Mouse (Mus musculus) neural tube, embryonic 15.5 days (tissue): ENCODE results near the gene Kif5c. TPM values are rescaled to one million over a fixed set of nuclear protein-coding genes. Genes with fewer than 3 reads are reported as not detected.

ENCODE experiments used
- ATAC-seq: fragments of 200-750 bp; cut with Nextera tagmentation; 2 replicates; pipeline ENCODE4 v1.8.0; 2017; ENCODE audit warnings: mild to moderate bottlenecking, moderate TSS enrichment, moderate library complexity; ENCODE audit not compliant: low FRiP score
- H3K27ac ChIP-seq: fragments of 300-500 bp; sonication (generic); replicated peaks from 2 replicates; pipeline ENCODE4 v1.5.1; 2015; ENCODE audit warnings: mild to moderate bottlenecking, inconsistent platforms
- H3K27me3 ChIP-seq: fragments of 300-500 bp; sonication (generic); replicated peaks from 2 replicates; pipeline ENCODE4 v1.6.1; 2015; ENCODE audit warnings: inconsistent platforms
- H3K36me3 ChIP-seq: fragments of 300-500 bp; sonication (generic); 2 replicates; pipeline ENCODE4 v1.6.1; 2015; ENCODE audit warnings: inconsistent platforms
- H3K4me1 ChIP-seq: fragments of 300-500 bp; sonication (generic); 2 replicates; pipeline ENCODE4 v1.6.1; 2015; ENCODE audit warnings: inconsistent platforms
- H3K4me2 ChIP-seq: fragments of 300-500 bp; sonication (generic); 2 replicates; pipeline ENCODE4 v1.6.1; 2015; ENCODE audit warnings: inconsistent platforms, mild to moderate bottlenecking, moderate library complexity
- H3K4me3 ChIP-seq: fragments of 300-500 bp; sonication (generic); replicated peaks from 2 replicates; pipeline ENCODE4 v1.5.1; 2015; ENCODE audit warnings: mild to moderate bottlenecking, inconsistent platforms
- H3K9ac ChIP-seq: fragments of 300-500 bp; sonication (generic); replicated peaks from 2 replicates; pipeline ENCODE4 v1.6.1; 2015; ENCODE audit warnings: mild to moderate bottlenecking, inconsistent platforms
- H3K9me3 ChIP-seq: fragments of 300-500 bp; sonication (generic); replicated peaks from 2 replicates; pipeline ENCODE4 v1.6.1; 2016; ENCODE audit warnings: inconsistent platforms
- WGBS: fragments of 180-500 bp; shearing (Covaris S2); methylation state at CpG from one replicate; pipeline ENCODE4 v1.1.7; 2015; ENCODE audit warnings: mixed read lengths; 5-methylcytosine and 5-hydroxymethylcytosine counted together
- polyA plus RNA-seq: library from polyadenylated mRNA; unstranded; fragments of >200 nt; fragmentation: Nextera tagmentation; extraction: Ambion mirVana; gene quantifications from 2 replicates; pipeline ENCODE4 v1.2.1, GENCODE M21; 2015

Kif5c gene
- polyA plus RNA-seq, 1 experiment from 2014 or later: 181 TPM

DNA sequence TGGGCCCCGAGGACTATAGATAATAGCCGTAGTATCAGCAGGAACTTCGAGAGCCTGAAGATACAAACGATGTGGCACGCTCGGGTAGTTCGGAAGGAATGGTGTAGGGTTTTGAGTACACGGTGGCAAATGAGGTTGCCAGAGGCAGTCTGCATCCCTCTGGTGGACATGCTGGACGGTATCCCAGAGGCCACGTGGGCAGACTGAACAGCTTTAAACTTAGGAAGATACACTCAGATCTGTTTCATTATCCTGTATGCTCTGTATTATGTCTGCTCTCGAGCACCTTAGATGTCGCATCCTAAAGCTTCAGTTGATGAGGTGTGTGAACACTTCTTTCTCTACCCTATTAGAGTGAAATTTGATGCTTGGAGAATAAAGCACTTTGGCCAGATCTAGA, 56.9 kb downstream of the Kif5c start:
- no peaks in the 10 kb centered on the region for H3K27me3 ChIP-seq
- no peaks in the 10 kb centered on the region for H3K36me3 ChIP-seq
- no peaks in the 10 kb centered on the region for H3K9me3 ChIP-seq
- no peak overlapping the region for H3K4me2 ChIP-seq
- H3K4me1 ChIP-seq: peaks cover 68% of the 10 kb centered on the region
- 0 out of 2 replicates have a peak overlapping the region, but pooled peaks have one; percentile 28 for H3K27ac ChIP-seq
- 69% methylated on average over 12 of the region's 12 CpGs for WGBS
- ATAC-seq: no peak
- no peak overlapping the region for H3K9ac ChIP-seq
- no peak overlapping the region for H3K4me3 ChIP-seq

DNA sequence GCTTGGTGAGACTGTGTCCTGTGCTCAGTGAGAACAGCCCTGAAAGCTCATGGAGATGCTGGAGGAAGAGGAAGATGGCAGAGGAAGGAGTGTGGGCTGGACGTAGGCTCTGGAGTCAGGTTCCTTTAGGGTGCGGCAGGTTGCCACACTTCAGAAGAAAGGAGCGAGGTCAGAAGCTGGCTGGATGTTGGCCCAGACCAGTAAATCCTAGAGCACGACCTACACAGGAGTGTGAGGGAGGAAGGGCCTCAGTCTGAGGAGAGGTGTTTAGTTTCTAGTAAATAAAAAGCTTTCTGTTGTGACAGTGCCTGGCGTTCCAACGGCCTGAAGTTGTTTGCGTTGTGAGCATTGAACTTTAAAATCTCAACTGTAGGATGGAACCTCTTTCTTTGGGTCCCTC, 59.3 kb downstream of the Kif5c start:
- H3K9ac ChIP-seq: no peak overlapping the region
- no peak overlapping the region for H3K4me2 ChIP-seq
- H3K4me1 ChIP-seq: peaks cover 45% of the 10 kb centered on the region
- no peak overlapping the region; the same call in 1 of the 2 replicates for H3K27ac ChIP-seq
- no peak overlapping the region for H3K4me3 ChIP-seq
- no peaks in the 10 kb centered on the region for H3K36me3 ChIP-seq
- no peaks in the 10 kb centered on the region for H3K9me3 ChIP-seq
- no peaks in the 10 kb centered on the region for H3K27me3 ChIP-seq
- 62% methylated on average over 7 of the region's 7 CpGs for WGBS
- ATAC-seq: 0 out of 2 replicates have a peak, but pooled peaks have one; percentile 7

DNA sequence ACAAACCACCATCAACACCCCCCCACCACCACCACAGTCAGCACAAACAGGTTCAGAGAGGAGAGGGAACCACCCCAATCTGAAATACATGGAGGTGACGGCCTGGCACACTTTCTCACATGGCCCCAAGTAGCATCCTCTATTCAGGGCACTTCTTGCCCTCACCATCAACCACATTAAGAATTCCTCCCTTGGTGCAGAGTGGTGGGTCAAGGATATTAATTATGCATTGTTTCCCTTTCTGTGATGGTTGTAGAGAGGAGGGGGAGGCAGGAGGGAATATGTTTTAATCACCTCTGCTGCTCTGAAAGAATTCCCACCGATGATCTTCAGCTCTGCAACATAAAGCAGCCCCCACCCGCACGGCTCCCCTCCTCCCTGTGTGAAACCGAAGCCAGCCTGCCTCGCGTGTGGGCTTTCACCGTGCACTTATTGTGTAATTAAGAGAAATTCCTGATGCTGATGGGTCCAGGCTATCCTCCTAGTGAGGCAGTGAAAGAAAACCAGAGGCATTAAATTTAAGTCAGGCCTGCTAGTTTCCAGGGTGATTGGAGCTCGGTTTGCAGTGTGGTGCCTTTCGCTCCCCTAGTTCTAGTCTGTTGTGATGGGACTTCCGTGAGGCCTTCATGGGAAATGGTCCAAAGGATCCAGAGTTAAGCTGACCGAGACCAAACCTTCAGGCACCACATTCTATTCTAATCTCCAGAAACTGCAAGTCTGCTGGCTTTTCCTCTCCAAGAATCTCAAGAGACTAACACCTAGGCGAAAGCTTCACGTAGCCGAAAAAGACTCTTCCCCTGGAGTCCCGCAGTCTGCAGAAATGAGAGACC, 60.3 kb downstream of the Kif5c start:
- no peak overlapping the region for H3K9ac ChIP-seq
- peaks cover 46% of the 10 kb centered on the region for H3K4me1 ChIP-seq

DNA sequence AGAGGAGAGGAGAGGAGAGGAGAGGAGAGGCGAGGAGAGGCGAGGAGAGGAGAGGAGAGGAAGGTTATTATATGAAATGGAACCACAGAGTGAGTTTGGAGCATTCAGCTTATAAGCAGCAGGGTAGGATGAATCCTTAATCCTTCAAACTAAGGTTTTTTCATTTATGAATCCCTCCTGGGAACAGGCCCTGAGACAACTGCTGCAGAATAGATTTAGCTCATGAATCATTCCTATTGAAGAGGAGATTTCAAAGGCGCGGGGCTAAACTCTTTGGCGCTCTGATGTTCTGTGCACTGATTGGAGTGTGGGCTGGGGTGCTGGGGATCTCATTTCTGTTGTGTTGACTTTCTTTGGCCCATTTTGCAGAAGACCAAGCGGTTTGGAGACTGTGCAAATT, 63.7 kb downstream of the Kif5c start:
- peaks cover 37% of the 10 kb centered on the region for H3K4me1 ChIP-seq
- no peak for ATAC-seq
- no peak overlapping the region for H3K4me2 ChIP-seq
- H3K27me3 ChIP-seq: no peaks in the 10 kb centered on the region
- no peaks in the 10 kb centered on the region for H3K36me3 ChIP-seq
- H3K4me3 ChIP-seq: no peak overlapping the region
- no peaks in the 10 kb centered on the region for H3K9me3 ChIP-seq
- no peak overlapping the region for H3K27ac ChIP-seq
- H3K9ac ChIP-seq: no peak overlapping the region
- 67% methylated on average over 5 of the region's 6 CpGs for WGBS

More for the DNA sequence above, 60.3 kb downstream of the Kif5c start:
- peak; percentile 34; the same call in 1 of the 2 replicates for ATAC-seq
- Histone ChIP-seq H3K27ac (peak overlapping the region; percentile 61), H3K4me3 (no peak overlapping the region), H3K9me3 (no peaks in the 10 kb centered on the region), H3K27me3 (no peaks in the 10 kb centered on the region), H3K36me3 (no peaks in the 10 kb centered on the region), H3K4me2 (no peak overlapping the region)
- WGBS: 41% methylated on average over 16 of the region's 16 CpGs

DNA sequence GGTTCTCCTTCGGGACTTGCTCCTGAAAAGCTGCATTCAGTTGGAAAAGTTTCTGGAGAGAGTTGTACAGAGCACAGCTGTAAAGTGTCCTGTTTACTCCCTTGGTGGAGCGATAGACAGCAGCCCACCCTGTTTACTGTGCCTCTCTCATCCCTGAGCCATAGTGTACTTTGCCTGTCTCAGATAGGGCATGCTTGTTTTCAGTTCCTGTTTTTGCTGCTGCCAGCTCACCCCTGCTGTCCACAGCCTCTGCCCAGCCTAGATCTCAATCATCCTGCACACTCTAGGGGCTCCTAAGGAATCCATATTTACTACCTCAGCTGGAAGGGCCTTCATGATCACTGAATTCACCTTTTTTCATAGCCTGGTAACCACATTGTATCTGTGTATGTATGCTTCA, 65.7 kb downstream of the Kif5c start:
- Histone ChIP-seq H3K4me3 (no peak overlapping the region), H3K9ac (no peak overlapping the region), H3K36me3 (no peaks in the 10 kb centered on the region), H3K4me2 (no peak overlapping the region), H3K27ac (0 out of 2 replicates have a peak overlapping the region, but pooled peaks have one; percentile 13), H3K9me3 (no peaks in the 10 kb centered on the region), H3K27me3 (no peaks in the 10 kb centered on the region), H3K4me1 (peaks cover 19% of the 10 kb centered on the region)
- WGBS: 72% methylated on average over 2 of the region's 2 CpGs
- no peak for ATAC-seq

DNA sequence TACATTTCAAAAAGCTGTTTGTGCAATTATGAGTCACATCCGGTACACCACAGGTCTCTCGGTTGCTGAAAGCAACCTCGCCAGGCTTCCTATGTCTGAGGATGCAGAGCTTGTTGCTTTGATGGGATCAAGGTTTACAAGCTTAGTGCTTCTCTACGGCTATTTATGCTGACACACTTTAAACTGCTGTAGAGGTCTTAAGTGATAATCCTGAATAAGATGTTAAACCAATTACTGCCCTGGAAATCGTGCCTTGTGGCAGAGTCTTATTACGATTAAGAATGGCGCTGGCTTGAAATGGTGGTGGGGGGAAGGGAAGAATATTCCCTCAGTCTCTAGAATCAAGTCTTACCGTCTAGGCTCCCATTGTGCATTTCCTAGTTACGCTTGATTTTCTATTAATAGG, 71.3 kb downstream of the Kif5c start:
- H3K9ac ChIP-seq: no peak overlapping the region

DNA sequence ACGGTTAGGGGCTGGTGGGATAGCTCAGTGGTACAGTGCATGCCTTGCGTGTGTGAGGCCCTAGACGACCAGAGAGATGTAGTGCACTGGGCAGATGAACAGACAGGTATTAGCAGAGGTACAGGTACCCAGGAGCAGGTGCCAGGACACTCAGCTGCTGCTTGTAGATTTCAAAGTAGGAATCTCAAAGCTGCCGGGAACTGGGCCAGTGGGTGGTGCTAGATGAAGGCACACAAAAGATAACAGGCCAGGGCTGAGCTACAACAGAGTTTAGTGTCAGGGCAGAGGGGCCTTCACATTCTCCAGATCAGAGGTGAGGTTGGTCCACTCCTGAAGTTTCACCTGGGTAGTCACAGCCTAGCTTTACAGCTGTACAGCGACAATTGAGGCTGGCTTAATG, 72.3 kb downstream of the Kif5c start:
- Histone ChIP-seq H3K27ac (no peak overlapping the region), H3K4me3 (no peak overlapping the region), H3K4me1 (peaks cover 24% of the 10 kb centered on the region), H3K4me2 (no peak overlapping the region), H3K9ac (no peak overlapping the region), H3K27me3 (no peaks in the 10 kb centered on the region), H3K9me3 (no peaks in the 10 kb centered on the region), H3K36me3 (peaks cover 15% of the 10 kb centered on the region)
- ATAC-seq: no peak
- WGBS: 70% methylated on average over 5 of the region's 5 CpGs

More for the DNA sequence above, 71.3 kb downstream of the Kif5c start:
- ATAC-seq: 0 out of 2 replicates have a peak, but pooled peaks have one; percentile 36
- peaks cover 24% of the 10 kb centered on the region for H3K4me1 ChIP-seq
- WGBS: 53% methylated on average over 9 of the region's 9 CpGs
- no peak overlapping the region; the same call in 1 of the 2 replicates for H3K27ac ChIP-seq
- peaks cover 11% of the 10 kb centered on the region for H3K36me3 ChIP-seq
- no peak overlapping the region for H3K4me2 ChIP-seq
- H3K27me3 ChIP-seq: no peaks in the 10 kb centered on the region
- H3K4me3 ChIP-seq: no peak overlapping the region
- H3K9me3 ChIP-seq: no peaks in the 10 kb centered on the region

DNA sequence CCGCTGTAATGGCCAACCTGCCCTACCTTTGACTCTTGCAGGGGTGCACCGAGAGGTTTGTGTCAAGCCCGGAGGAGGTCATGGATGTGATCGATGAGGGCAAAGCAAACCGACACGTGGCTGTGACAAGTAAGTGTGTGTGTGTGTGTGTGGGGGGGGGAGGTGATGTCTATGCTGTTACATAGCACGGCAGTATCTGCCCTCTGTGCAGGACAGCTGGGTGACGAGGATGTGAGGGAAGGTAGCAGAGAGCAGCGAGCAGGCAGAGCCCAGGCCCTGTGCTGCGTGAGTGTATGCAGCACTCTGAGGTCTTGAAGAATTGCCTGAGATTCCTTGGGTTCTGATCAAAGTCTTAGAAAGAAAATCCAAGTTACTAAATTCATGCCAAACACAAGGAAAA, 75.6 kb downstream of the Kif5c start:
- Histone ChIP-seq H3K9me3 (no peaks in the 10 kb centered on the region), H3K4me2 (no peak overlapping the region), H3K27ac (0 out of 2 replicates have a peak overlapping the region, but pooled peaks have one; percentile 28), H3K9ac (no peak overlapping the region), H3K36me3 (peaks cover 18% of the 10 kb centered on the region), H3K4me3 (no peak overlapping the region), H3K27me3 (no peaks in the 10 kb centered on the region), H3K4me1 (peaks cover 44% of the 10 kb centered on the region)
- WGBS: 82% methylated on average over 10 of the region's 10 CpGs
- no peak for ATAC-seq

DNA sequence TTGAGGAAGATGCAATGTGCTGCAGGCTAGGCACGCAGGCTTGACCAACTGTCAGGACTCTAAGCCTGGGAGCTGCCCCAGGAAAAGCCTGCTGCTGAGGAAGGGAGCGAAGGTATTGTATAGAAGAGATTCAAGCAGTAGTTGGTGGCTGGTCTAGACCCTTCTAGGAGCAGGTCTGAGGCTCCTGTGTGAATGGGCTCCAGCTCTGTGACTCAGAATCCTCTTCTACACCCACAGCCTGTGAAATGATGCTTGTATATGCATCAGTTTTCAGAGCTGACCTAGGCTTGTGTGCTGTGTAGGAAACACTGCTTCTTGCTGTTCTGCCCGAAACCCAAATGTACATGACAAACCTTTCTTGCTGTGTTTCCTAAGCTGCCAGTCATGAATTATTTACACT, 76.4 kb downstream of the Kif5c start:
- Histone ChIP-seq H3K9ac (no peak overlapping the region), H3K27me3 (no peaks in the 10 kb centered on the region), H3K4me2 (no peak overlapping the region), H3K9me3 (no peaks in the 10 kb centered on the region), H3K4me3 (no peak overlapping the region), H3K4me1 (peaks cover 42% of the 10 kb centered on the region), H3K27ac (no peak overlapping the region), H3K36me3 (peaks cover 23% of the 10 kb centered on the region)
- ATAC-seq: no peak
- WGBS: 87% methylated on average over 3 of the region's 3 CpGs

DNA sequence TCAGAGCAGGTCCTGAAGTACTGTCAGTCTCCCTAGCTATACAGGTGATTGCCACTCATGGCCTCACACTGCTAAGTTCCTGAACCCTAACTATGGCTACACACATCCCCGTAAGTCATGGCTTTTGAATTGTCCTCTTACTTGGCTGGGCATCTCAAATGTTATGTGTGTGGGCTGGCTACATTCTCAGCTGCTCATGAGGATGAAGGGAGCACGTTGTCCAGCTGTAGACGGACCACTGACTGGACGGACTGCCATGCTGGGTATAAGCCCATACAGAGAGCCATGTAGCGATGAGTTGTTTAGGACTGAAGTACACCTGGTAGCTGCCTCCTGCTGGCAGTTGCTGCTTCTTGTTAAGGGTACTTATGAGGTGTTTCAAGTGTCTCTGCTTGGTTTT, 79.8 kb downstream of the Kif5c start:
- no peak overlapping the region for H3K9ac ChIP-seq
- no peaks in the 10 kb centered on the region for H3K9me3 ChIP-seq
- H3K4me2 ChIP-seq: no peak overlapping the region
- H3K36me3 ChIP-seq: peaks cover 41% of the 10 kb centered on the region
- H3K27ac ChIP-seq: no peak overlapping the region
- H3K4me3 ChIP-seq: no peak overlapping the region
- H3K4me1 ChIP-seq: peaks cover 32% of the 10 kb centered on the region
- ATAC-seq: no peak
- 95% methylated on average over 5 of the region's 5 CpGs for WGBS
- no peaks in the 10 kb centered on the region for H3K27me3 ChIP-seq

DNA sequence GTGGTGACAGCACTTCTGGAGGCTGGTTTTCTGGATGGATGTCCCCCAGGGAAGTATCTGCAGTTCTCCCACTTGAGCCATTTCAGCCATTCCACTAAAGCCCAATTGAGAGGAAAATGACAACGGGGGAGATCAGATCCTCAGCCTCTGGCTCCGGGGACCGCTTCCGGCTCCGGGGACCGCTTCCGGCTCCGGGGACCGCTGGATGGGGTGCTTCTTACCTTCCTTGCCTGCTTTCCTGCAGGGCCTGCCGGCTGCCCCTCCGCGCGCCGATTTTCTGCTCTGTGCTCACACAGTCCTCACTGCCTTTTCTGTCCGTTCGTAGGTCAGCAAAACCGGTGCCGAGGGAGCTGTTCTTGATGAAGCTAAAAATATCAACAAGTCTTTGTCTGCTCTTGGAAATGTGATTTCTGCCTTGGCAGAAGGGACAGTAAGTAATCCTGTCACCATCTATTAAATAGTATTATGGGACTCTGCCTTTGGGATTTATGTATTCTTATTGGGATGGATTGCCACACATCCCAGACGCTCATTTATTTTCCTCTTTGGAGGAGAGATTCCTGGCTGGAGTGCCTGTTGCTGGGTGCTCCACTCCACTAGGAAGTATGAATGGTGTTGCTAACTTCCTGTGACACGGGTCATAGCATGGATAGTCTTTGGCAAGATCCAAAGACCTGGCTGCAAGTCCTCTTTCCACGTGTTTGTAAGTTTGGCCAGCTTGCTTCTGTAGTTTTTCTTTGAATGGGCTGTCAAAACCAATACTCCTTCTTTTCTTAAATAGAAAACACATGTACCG, 81.3 kb downstream of the Kif5c start:
- WGBS: 82% methylated on average over 22 of the region's 22 CpGs
- no peak overlapping the region for H3K4me3 ChIP-seq
- H3K9me3 ChIP-seq: no peaks in the 10 kb centered on the region
- no peak overlapping the region for H3K9ac ChIP-seq
- H3K27me3 ChIP-seq: no peaks in the 10 kb centered on the region
- peaks cover 44% of the 10 kb centered on the region for H3K36me3 ChIP-seq
- ATAC-seq: no peak
- H3K4me2 ChIP-seq: no peak overlapping the region
- 0 out of 2 replicates have a peak overlapping the region, but pooled peaks have one; percentile 46 for H3K27ac ChIP-seq
- H3K4me1 ChIP-seq: peaks cover 27% of the 10 kb centered on the region
